Mouse (Mus musculus) embryonic facial prominence, embryonic 12.5 days (tissue): ENCODE data around the gene Pdk1. TPM values are rescaled to one million over a fixed set of nuclear protein-coding genes. Genes with fewer than 3 reads are reported as not detected.
A peak's percentile ranks its signal among the peaks of the same experiment; 100 is the strongest.
"Not testable (repeated sequence)": the region's sequence is repeated elsewhere in the genome, so short reads cannot be mapped to it uniquely, and the experiment has no call there.

Source experiments
- ATAC-seq: fragments of 200-750 bp; cut with Nextera tagmentation; 2 replicates; pipeline ENCODE4 v1.8.0; 2017; ENCODE audit not compliant: insufficient number of reproducible peaks, insufficient read depth, low FRiP score, low TSS enrichment
- H3K27ac ChIP-seq: fragments of 300-500 bp; sonication (generic); 2 replicates; pipeline ENCODE4 v1.5.1; 2016; ENCODE audit warnings: mild to moderate bottlenecking
- H3K27me3 ChIP-seq: fragments of 300-500 bp; sonication (generic); 2 replicates; pipeline ENCODE4 v1.6.1; 2016; ENCODE audit warnings: mild to moderate bottlenecking, moderate library complexity
- H3K36me3 ChIP-seq: fragments of 300-500 bp; sonication (generic); 2 replicates; pipeline ENCODE4 v1.6.1; 2016; ENCODE audit warnings: mild to moderate bottlenecking
- H3K4me1 ChIP-seq: fragments of 300-500 bp; sonication (generic); 2 replicates; pipeline ENCODE4 v1.6.1; 2016
- H3K4me2 ChIP-seq: fragments of 300-500 bp; sonication (generic); replicated peaks from 2 replicates; pipeline ENCODE4 v1.6.1; 2016; ENCODE audit warnings: mild to moderate bottlenecking, moderate library complexity
- H3K4me3 ChIP-seq: fragments of 300-500 bp; sonication (generic); 2 replicates; pipeline ENCODE4 v1.5.1; 2016; ENCODE audit warnings: mild to moderate bottlenecking
- H3K9ac ChIP-seq: fragments of 300-500 bp; sonication (generic); 2 replicates; pipeline ENCODE4 v1.6.1; 2016; ENCODE audit warnings: mild to moderate bottlenecking, moderate library complexity
- H3K9me3 ChIP-seq: fragments of 300-500 bp; sonication (generic); 2 replicates; pipeline ENCODE4 v1.6.1; 2016; ENCODE audit warnings: mild to moderate bottlenecking, moderate library complexity
- WGBS: fragments of 180-500 bp; shearing (Covaris S2); methylation state at CpG from one replicate; pipeline ENCODE4 v1.1.7; 2016; 5-methylcytosine and 5-hydroxymethylcytosine counted together
- polyA plus RNA-seq: library from polyadenylated mRNA; unstranded; fragments of >200 nt; fragmentation: Nextera tagmentation; extraction: Ambion mirVana; gene quantifications from 2 replicates; pipeline ENCODE4 v1.2.1, GENCODE M21; 2016

The Pdk1 gene
- polyA plus RNA-seq, 1 experiment from 2014 or later = 49.6 TPM

DNA sequence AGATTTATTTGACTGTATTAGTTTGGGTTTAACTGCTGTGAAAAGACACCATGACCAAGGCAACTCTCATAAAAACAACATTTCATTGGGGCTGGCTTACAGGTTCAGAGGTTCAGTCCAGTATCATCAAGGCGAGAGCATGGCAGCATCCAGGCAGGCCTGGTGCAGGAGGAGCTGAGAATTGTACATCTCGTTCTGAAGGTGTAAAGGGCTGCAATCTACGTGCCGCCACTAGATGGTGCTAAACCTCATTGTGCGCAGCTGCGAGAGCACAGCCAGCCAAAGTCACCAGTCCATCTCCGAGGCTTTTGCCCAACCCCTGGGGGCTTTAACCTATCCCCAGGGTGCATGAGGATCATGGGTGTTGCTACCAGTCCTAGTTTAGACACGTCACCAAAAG lies 20.9 kb upstream of the Pdk1 start:
- H3K9me3 ChIP-seq, H3K27ac ChIP-seq, ATAC-seq, H3K9ac ChIP-seq, H3K4me3 ChIP-seq, H3K4me2 ChIP-seq, H3K36me3 ChIP-seq, H3K4me1 ChIP-seq, H3K27me3 ChIP-seq: not testable (repeated sequence)
- WGBS = 2% methylated on average over 6 of the region's 8 CpGs

DNA sequence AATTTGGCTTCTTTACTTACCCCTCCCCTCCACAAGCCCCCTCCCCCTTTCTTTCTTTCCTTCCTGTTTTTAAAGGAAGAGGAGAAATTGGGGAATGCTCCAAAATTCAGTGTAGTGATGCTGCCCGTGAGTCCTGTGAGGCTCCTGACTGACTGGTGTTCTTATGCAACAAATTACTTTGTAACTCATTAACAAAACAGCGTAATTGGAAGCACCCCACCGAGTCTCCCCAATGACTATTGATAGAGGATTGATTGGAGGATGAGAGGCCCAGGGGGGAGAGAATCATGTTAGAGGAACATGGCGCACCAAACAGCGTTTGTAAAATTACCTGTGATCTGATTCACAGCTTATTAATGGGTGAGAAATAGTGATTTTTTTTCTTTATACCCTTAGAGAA lies 17.9 kb upstream of the Pdk1 start:
- H3K9me3 ChIP-seq = no peaks in the 10 kb centered on the region
- H3K27me3 ChIP-seq = no peaks in the 10 kb centered on the region
- ATAC-seq = no peak
- H3K27ac ChIP-seq = no peak overlapping the region
- H3K4me1 ChIP-seq = no peaks in the 10 kb centered on the region
- 75% methylated on average over 5 of the region's 5 CpGs for WGBS
- no peaks in the 10 kb centered on the region for H3K36me3 ChIP-seq
- no peak overlapping the region for H3K9ac ChIP-seq
- H3K4me3 ChIP-seq = no peak overlapping the region
- no peak overlapping the region for H3K4me2 ChIP-seq

DNA sequence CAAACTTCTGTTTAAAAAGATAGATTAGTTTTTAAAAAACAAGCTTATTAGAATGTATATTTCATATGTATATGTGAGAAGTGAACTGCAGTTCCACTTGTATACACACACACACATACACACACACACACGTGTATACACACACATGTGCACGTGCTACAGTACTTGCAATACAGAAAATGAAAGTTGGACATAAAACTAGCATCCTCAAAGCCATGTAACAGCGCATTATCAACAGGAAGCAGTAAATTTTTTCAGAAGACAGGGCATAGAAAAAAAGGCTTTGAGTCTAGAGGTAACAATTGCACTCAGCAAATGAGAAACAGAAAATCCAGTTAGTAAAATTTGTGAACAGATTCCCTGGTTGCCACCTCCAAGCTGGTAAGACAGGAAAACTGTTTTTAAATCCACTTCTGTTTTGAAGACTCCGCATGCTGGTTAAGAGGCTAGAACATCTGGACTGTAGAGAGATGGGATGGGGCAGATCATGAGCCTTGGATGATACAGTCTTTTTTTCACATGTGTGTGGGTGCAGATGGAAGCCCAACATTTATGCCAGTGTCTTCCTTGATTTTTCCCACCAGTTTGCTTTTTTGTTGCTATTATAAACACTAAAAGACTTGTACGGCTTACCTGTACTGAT lies 9.4 kb upstream of the Pdk1 start:
- Histone ChIP-seq H3K9me3 (no peaks in the 10 kb centered on the region), H3K4me3 (no peak overlapping the region), H3K27ac (no peak overlapping the region), H3K4me2 (no peak overlapping the region), H3K4me1 (no peaks in the 10 kb centered on the region), H3K9ac (no peak overlapping the region), H3K36me3 (no peaks in the 10 kb centered on the region), H3K27me3 (no peaks in the 10 kb centered on the region)
- WGBS = 89% methylated on average over 5 of the region's 5 CpGs
- no peak for ATAC-seq

DNA sequence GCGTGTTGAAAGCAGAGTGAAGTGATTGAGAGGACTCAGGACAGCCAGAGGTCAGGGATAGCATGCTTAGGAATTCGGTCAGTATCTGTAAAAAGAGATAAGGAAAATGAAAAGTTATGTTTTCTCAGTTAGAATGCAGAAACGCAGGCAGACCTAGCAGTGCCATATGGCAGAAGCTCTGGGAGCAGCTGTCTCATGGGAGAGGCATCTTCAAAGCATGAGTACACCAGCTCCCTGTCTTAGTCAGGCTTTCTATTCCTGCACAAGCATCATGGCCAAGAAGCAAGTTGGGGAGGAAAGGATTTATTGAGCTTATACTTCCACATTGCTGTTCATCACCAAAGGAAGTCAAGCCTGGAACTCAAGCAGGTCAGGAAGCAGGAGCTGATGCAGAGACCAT lies 8.0 kb upstream of the Pdk1 start:
- H3K27me3 ChIP-seq = no peaks in the 10 kb centered on the region
- H3K9me3 ChIP-seq = no peaks in the 10 kb centered on the region
- H3K27ac ChIP-seq = no peak overlapping the region
- H3K4me2 ChIP-seq = no peak overlapping the region
- H3K4me3 ChIP-seq = no peak overlapping the region
- H3K36me3 ChIP-seq = no peaks in the 10 kb centered on the region
- 74% methylated on average over 3 of the region's 3 CpGs for WGBS
- no peaks in the 10 kb centered on the region for H3K4me1 ChIP-seq
- ATAC-seq = no peak
- H3K9ac ChIP-seq = no peak overlapping the region

DNA sequence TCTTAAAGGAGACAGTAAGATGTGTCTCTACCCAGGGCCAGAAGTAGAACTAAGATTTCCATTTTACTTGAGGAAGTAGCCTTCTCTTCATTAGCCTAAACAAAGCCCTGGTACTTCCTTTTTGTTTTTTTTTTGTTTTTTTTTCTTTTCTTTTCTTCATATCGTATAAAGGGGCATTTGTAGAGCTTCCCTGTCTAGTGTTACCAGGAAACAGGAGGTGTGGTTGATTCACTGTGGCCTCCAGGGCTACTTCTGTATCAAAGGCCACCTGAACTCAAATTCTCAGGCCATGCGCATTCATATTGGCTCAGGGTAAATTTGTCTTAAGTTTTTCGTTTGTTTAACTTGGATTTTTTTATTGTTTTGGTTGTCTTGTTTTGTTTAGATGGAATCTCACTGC lies 7.1 kb upstream of the Pdk1 start:
- no peak for ATAC-seq
- Histone ChIP-seq H3K9ac (no peak overlapping the region), H3K4me3 (no peak overlapping the region), H3K27ac (no peak overlapping the region), H3K9me3 (no peaks in the 10 kb centered on the region), H3K4me1 (no peaks in the 10 kb centered on the region), H3K36me3 (no peaks in the 10 kb centered on the region), H3K4me2 (no peak overlapping the region), H3K27me3 (no peaks in the 10 kb centered on the region)
- WGBS = 57% methylated on average over 3 of the region's 3 CpGs

DNA sequence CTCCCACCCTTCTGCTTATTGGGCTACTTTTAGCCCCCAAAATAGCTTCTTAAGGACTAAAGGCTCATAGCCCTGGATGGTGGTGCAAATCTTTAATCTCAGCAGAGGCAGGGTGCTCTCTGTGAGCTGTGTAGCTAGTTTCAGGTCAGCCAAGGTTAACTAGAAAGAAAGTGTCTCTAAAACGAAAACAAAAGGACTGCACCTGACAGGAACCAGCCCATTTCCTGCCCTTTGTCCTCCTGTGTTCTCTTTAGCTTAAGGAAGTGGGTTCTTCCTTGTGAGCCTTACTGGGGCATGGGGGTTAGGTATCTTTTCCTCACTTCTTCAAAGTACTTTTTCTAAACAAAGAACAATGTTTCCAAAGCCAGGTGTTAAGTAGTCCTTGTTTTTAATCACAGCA lies 6.5 kb upstream of the Pdk1 start:
- H3K4me1 ChIP-seq = no peaks in the 10 kb centered on the region
- H3K9ac ChIP-seq = no peak overlapping the region
- no peaks in the 10 kb centered on the region for H3K27me3 ChIP-seq
- no peak overlapping the region for H3K27ac ChIP-seq
- no peaks in the 10 kb centered on the region for H3K36me3 ChIP-seq
- no peaks in the 10 kb centered on the region for H3K9me3 ChIP-seq
- H3K4me2 ChIP-seq = no peak overlapping the region
- no peak overlapping the region for H3K4me3 ChIP-seq
- no peak for ATAC-seq
- WGBS = 52% methylated on average over 1 of the region's 1 CpGs

DNA sequence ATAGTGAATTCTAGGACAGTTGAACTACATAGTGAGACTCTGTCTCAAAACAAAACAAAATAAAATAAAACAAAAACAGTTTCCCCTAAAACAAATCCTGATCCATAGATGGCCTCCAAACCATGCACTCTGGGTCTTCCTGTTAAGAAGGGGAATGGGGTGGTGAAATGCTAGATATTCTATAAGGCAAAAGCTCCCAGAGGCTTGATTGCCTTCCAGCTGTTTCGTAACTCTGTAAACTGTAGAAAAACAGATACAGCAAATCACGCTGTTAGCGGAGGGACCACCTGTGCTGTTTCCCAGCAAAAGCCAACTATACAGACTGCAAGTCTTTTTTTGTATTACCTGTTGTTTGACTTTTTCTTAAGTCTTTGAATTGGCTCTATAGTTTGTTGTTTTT lies 6.0 kb upstream of the Pdk1 start:
- ATAC-seq = no peak
- no peaks in the 10 kb centered on the region for H3K4me1 ChIP-seq
- H3K4me3 ChIP-seq = no peak overlapping the region
- no peak overlapping the region for H3K27ac ChIP-seq
- H3K4me2 ChIP-seq = no peak overlapping the region
- no peaks in the 10 kb centered on the region for H3K27me3 ChIP-seq
- H3K9ac ChIP-seq = no peak overlapping the region
- H3K9me3 ChIP-seq = no peaks in the 10 kb centered on the region
- H3K36me3 ChIP-seq = no peaks in the 10 kb centered on the region
- 78% methylated on average over 3 of the region's 3 CpGs for WGBS

DNA sequence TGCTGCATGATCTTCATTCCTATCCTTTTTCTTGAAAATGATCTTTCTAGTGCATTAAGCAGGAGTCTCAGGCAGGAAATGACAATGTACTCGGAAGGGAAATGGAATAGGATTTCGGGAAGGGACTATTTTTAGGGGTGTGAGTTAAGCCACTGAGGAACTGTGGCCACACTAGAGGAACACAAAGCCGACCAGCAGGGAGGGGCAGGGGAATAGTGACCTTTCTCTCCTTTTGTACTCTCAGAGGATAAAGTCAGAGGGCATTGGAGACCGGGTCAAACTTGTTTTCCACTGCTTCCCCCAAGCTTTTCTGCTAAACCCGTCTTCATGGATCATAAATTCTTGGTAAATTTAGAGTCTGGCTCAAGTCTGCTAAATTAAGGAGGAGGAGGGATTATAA lies 5.5 kb upstream of the Pdk1 start:
- H3K4me3 ChIP-seq = no peak overlapping the region
- no peak overlapping the region for H3K4me2 ChIP-seq
- no peak for ATAC-seq
- no peaks in the 10 kb centered on the region for H3K4me1 ChIP-seq
- WGBS = 28% methylated on average over 5 of the region's 5 CpGs
- no peaks in the 10 kb centered on the region for H3K36me3 ChIP-seq
- H3K27me3 ChIP-seq = no peaks in the 10 kb centered on the region
- H3K27ac ChIP-seq = no peak overlapping the region
- no peaks in the 10 kb centered on the region for H3K9me3 ChIP-seq
- H3K9ac ChIP-seq = no peak overlapping the region

DNA sequence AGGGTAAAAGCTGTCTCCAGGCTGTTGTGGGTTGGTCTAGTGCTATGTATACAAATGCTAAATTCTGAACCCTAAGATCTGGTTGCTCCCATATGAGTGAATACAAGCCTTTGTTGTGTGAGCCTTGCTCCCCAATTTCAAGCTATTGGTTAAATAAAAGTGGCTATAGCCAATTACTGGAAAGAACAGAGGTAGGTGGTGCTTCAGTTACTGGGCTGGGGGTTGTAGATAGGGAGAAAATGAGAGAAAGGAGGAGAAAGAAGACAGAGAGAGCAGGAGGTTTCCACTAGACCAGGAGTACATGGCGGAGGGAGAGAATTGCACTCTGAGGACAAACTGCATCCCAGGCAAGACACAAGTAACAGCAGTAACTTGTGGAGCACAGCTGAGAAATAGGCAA lies 4.8 kb upstream of the Pdk1 start:
- no peaks in the 10 kb centered on the region for H3K27me3 ChIP-seq
- H3K4me2 ChIP-seq = no peak overlapping the region
- H3K27ac ChIP-seq = no peak overlapping the region
- 93% methylated on average over 1 of the region's 1 CpGs for WGBS
- no peaks in the 10 kb centered on the region for H3K4me1 ChIP-seq
- H3K36me3 ChIP-seq = no peaks in the 10 kb centered on the region
- no peak overlapping the region for H3K4me3 ChIP-seq
- no peaks in the 10 kb centered on the region for H3K9me3 ChIP-seq
- ATAC-seq = no peak
- H3K9ac ChIP-seq = no peak overlapping the region

DNA sequence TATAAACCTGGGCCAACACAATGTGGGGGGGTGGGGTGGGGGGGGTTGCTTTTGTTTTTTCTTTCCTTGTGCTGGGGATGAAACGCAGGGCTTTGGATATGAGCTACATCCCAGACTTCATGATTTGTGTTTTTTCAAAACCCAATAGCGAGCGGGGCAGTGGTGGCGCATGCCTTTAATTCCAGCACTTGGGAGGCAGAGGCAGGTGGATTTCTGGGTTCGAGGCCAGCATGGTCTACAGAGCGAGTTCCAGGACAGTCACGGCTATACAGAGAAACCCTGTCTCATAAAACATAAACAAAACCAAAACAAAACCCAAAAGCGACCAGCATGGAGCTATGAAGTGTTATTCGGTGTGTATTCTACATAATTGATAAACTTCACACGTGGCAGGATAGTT lies 883 bp upstream of the Pdk1 start:
- WGBS = 85% methylated on average over 10 of the region's 10 CpGs
- H3K4me1 ChIP-seq = peaks cover 8% of the 10 kb centered on the region; the same call in 1 of the 2 replicates
- no peak overlapping the region for H3K9ac ChIP-seq
- H3K4me2 ChIP-seq = peak overlapping the region; percentile 75
- no peak for ATAC-seq
- no peaks in the 10 kb centered on the region for H3K36me3 ChIP-seq
- H3K27ac ChIP-seq = no peak overlapping the region
- no peaks in the 10 kb centered on the region for H3K9me3 ChIP-seq
- H3K27me3 ChIP-seq = no peaks in the 10 kb centered on the region
- no peak overlapping the region for H3K4me3 ChIP-seq

DNA sequence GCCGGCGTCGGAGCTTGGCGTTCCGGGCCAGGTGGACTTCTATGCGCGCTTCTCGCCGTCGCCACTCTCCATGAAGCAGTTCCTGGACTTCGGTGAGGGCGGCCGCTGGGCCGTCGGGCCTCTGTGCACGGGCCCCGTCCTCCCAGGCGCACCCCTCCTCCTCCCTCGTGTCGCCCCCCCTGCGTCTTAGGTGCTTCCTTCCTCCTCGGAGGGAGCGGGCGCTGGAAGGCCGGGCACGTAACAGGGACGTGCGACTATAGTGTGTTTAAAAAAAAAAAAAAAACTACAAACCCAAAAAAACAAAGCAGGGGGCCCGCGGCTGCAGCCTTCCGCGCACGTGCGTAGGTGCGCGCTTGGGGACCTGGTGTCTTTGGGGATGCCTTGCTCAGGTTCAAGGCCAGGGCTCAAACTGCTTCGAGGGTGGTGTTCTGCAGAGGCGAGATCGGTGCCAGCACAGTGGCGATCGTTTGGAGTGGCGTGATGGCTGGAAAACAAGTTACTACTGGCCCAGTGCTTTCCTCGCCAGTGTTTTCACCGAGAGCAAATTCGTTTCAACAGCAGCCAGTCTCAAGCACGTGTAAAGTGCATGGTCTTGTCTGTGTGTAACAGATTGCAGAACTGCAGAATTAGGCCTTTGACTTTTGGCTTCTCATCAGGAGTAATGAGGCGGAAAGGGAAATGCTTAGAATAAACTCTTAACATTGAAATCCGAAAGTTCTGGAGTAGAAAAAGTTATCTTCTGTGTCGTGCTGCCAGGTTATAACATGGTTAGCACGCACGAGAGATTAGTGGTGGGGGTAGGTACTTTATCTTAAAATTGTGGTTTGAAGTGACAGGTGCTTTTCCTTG lies 674 bp downstream of the Pdk1 start:
- no peaks in the 10 kb centered on the region for H3K27me3 ChIP-seq
- ATAC-seq = peak; percentile 37
- peak overlapping the region; percentile 61 for H3K9ac ChIP-seq
- peak overlapping the region; percentile 75 for H3K4me2 ChIP-seq
- H3K4me1 ChIP-seq = peaks cover 8% of the 10 kb centered on the region; the same call in 1 of the 2 replicates
- H3K27ac ChIP-seq = peak overlapping the region; percentile 88
- peak overlapping the region; percentile 78 for H3K4me3 ChIP-seq
- no peaks in the 10 kb centered on the region for H3K36me3 ChIP-seq
- WGBS = 3% methylated on average over 51 of the region's 51 CpGs
- H3K9me3 ChIP-seq = no peaks in the 10 kb centered on the region

DNA sequence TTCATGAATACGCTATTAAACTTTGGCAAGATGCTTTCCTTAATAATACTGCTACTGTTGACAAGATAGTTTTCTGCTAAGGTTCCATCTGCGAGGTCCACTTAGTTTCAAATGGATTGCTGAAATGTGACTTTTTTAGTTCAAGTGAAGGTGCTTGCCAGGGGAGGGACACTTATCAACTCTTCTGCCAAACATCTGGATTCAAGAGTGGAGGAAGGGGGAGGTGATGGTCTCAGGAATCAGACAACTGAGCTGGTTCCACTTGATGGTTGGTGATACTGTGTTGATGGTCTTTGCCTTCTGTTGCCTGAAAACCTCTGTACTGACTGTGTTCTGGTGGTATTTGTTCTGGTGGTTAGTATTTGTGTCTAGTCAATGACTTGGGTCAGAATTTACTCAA lies 1.4 kb downstream of the Pdk1 start:
- Histone ChIP-seq H3K4me2 (peak overlapping the region; percentile 75), H3K27ac (no peak overlapping the region), H3K4me3 (no peak overlapping the region), H3K4me1 (peaks cover 8% of the 10 kb centered on the region; the same call in 1 of the 2 replicates), H3K9ac (no peak overlapping the region), H3K9me3 (no peaks in the 10 kb centered on the region), H3K27me3 (no peaks in the 10 kb centered on the region), H3K36me3 (no peaks in the 10 kb centered on the region)
- WGBS = 73% methylated on average over 2 of the region's 2 CpGs
- no peak for ATAC-seq
